ENCODE assay signal across 9 mouse cellular contexts in the genomic region with DNA sequence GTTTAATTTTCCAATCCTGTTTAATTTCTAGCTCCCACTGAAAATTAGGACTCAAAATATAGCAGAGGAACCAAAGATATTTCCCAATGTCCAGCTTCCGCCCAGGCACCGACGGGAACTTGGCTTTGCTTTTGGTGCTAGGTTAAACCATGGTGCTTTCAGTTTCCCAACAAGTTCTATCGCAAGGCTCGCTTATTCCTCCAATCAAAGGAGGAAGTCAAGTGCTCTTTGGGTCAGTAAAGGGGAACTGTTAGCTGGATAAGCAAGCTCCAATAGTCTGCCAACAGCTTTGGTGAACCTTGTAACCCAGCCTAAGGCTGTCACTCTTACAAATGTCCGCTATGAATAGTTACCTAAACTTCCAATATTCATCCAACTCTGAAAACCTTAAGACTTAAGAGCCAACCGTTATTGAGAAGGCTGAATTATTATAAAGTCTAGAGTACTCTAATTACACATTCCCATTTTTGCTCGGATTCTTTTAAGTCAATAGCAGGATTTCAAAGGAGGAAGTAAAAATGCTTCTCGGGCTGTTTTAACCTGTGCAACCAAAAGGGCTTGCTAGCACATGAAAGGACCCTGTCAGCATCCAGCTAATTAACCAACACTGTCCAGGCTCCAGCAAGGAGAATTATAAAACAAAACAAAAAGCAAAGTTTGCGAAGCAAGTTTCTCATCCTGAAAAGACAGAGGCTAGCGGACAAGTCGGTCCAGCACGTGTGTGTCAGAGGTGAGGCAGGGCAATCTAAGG. TPM values are rescaled to one million over a fixed set of nuclear protein-coding genes. Genes with fewer than 3 reads are reported as not detected.
A peak's percentile ranks its signal among the peaks of the same experiment; 100 is the strongest.
DNase-seq lines count a peak whose midpoint lies in the region; ATAC-seq and TF ChIP-seq lines count a peak whose summit lies in the region.
"Had no signal": no experiment of that assay in that cellular context is flagged by ENCODE, and none has a peak within 500 bp of the region (broad histone marks: within the 10 kb centered on the region; RNA-seq: fewer than 3 reads in every experiment).

No protein-coding gene starts in this region.

- H3K9me3 ChIP-seq in E14TG2a.4 (ENCODE audit: low read length), result no peaks in the 10 kb centered on the region
- no peaks in the 10 kb centered on the region for H3K9me3 ChIP-seq in forebrain, embryonic 14.5 days (replicated peaks; ENCODE audit: control insufficient read depth, low read length)

- peak overlapping the region; percentile 78 for H3K4me2 ChIP-seq in forebrain, embryonic 14.5 days (ENCODE audit: low read length)

- peaks cover 12% of the 10 kb centered on the region for H3K36me3 ChIP-seq in E14TG2a.4 (ENCODE audit: insufficient read depth, low read length)
- peaks cover 12% of the 10 kb centered on the region for H3K36me3 ChIP-seq in forebrain, embryonic 14.5 days (ENCODE audit: control insufficient read depth, insufficient read depth, low read length)

- H3K4me3 ChIP-seq in E14TG2a.4 (replicated peaks; ENCODE audit: low read length), result peak overlapping the region; percentile 88
- H3K4me3 ChIP-seq in forebrain, embryonic 14.5 days (ENCODE audit: low read depth, low read length), result peak overlapping the region; percentile 85

- peak overlapping the region; percentile 88; the same call in 1 of the 2 replicates for H3K27ac ChIP-seq in forebrain, embryonic 14.5 days (ENCODE audit: low read depth, low read length)

- no peak for ATAC-seq in forebrain, embryonic 14.5 days

- H3K27me3 ChIP-seq in E14TG2a.4 (ENCODE audit: insufficient read depth, low read length), result peaks cover 24% of the 10 kb centered on the region
- H3K27me3 ChIP-seq in forebrain, embryonic 14.5 days (replicated peaks; ENCODE audit: control insufficient read depth, insufficient read depth, low read length), result no peaks in the 10 kb centered on the region

- H3K4me1 ChIP-seq in E14TG2a.4 (replicated peaks; ENCODE audit: low read depth, low read length), result peaks cover 27% of the 10 kb centered on the region
- peaks cover 12% of the 10 kb centered on the region for H3K4me1 ChIP-seq in forebrain, embryonic 14.5 days (ENCODE audit: control insufficient read depth, insufficient read depth, low read length)

- WGBS in forebrain, embryonic 14.5 days, result 34% methylated on average over 13 of the region's 13 CpGs

- no peak for TF ChIP-seq CTCF in E14TG2a.4 (conservative IDR thresholded peaks at IDR 0.05; ENCODE audit: low read length)

- H3K9ac ChIP-seq in forebrain, embryonic 14.5 days (ENCODE audit: low read length), result peak overlapping the region; percentile 94

- peak; percentile 9 for DNase-seq in 3T3-L1 (ENCODE audit: low read depth, low spot score)
- DNase-seq in forebrain, embryonic 14.5 days (ENCODE audit: low spot score), result peak; percentile 27
- DNase-seq in induced T-regulatory cell, adult 2 months (ENCODE audit: low read depth), result peak; percentile 55
- peak; percentile 41 to 58 for DNase-seq in lung, postnatal 4 days
- no peak for DNase-seq in right cerebral cortex, postnatal 25 days
- DNase-seq in cerebellum, postnatal 25 days, result no peak
- no peak for DNase-seq in gastrocnemius, adult 8-10 months (ENCODE audit: low spot score in 2 of 2)

RNA-seq across cellular contexts. Expression of a gene that starts 1.2 kb away (rescaled TPM):
- polyA plus RNA-seq in forebrain, embryonic 14.5 days (2014; fragmentation: Nextera tagmentation; extraction: Ambion mirVana), result 81.4 and 88.9 TPM in 2 replicates
- 10 to 100 TPM; 12.6 to 15.4 (median 13.5) TPM for total RNA-seq in gastrocnemius, adult 8-10 months (2022)

RNA-seq across cellular contexts. Expression of a gene that starts 24.3 kb away (rescaled TPM):
- 0.13 and 0.14 TPM in 2 replicates for polyA plus RNA-seq in forebrain, embryonic 14.5 days (2014; fragmentation: Nextera tagmentation; extraction: Ambion mirVana)
- 1 to 10 TPM in 1 of 4 experiments, under 1 TPM in 3; 0.20 to 1.2 (median 0.58) TPM for total RNA-seq in gastrocnemius, adult 8-10 months (2022)
- total RNA-seq: left cerebral cortex, postnatal 14 days had no signal

RNA-seq across cellular contexts. Expression of a gene that starts 30.9 kb away (rescaled TPM):
- polyA plus RNA-seq in forebrain, embryonic 14.5 days (2014; fragmentation: Nextera tagmentation; extraction: Ambion mirVana), result 148 and 156 TPM in 2 replicates
- 100 to 1,000 TPM; 246 to 345 (median 298) TPM for total RNA-seq in gastrocnemius, adult 8-10 months (2022)

RNA-seq across cellular contexts. Expression of a gene that starts 41.9 kb away (rescaled TPM):
- polyA plus RNA-seq in forebrain, embryonic 14.5 days (2014; fragmentation: Nextera tagmentation; extraction: Ambion mirVana), result 0.17 and 0.30 TPM in 2 replicates
- 1 to 10 TPM; 2.9 to 4.8 (median 3.5) TPM for total RNA-seq in gastrocnemius, adult 8-10 months (2022)

Comparison
In these comparisons a context has a peak if more than half of its experiments do, and no peak if none do; other contexts are left out.
1. DNase-seq: peak in 3T3-L1 (single experiment), forebrain, embryonic 14.5 days (single experiment), induced T-regulatory cell, adult 2 months (single experiment) and lung, postnatal 4 days (2 of 2); none in right cerebral cortex, postnatal 25 days (single experiment), cerebellum, postnatal 25 days (0 of 2) and gastrocnemius, adult 8-10 months (0 of 2).